Mouse (Mus musculus): Measurements from ENCODE around the gene Ryr3.

Ryr3 gene

DNA sequence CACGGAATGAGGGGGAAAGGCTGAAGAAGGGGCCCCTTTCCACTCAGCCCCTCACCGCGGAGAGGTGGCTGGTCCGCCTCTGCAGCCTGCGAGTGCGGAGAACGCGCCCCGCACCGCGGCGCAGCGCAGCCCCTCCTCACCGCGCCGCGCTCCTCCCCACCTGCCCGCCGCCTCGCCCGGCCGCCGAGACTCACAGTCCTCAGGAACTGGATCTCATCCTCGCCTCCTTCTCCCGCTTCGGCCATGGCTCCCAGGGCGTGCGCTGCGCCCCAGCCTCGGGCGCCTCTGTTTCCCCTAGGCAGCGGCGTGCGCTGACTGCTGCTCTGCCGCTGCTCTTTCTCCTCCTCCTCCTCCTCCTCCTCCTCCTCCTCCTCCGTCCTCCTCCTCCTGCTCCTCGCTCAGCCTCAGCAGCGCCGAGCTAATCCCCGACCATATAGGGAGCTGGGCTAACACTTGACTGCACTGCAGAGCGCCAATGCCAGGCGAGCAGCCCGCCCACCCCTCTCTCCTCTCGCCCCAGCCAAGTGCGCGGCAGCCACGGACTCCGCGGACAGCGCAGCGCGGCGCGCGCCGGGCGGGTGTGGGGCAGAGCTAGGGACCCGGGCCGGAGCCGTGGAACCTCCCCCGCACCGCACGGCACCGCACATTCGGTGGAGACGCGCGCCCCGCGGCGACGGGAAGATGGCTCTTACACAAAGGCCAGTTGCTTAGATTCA, at the start of gene Ryr3:
TSS of gene Ryr3 (minus strand) at position 351 of the 716 bp plus-strand sequence.
- peak; percentile 82 to 84 for DNase-seq (ENCODE audit: low spot score in 2 of 2)

DNA sequence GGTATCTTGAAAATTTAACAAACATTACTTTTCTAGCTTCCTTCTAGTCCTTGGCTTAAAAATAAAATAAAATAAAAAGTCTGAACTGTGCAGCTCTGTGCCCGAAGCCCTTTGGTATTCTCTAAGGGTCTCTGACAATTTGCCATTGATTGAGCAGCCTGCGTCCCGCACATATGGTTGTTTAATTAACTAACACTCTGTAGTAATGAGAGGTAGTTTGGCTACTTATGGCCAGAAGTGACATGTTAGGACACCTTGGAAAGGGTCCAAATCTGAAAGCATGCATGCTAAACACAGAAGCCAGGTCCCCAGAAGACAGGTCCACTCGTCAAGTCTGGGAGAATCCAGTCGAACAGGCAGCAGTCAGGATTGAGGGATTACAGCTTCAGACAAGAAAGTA, 22.0 kb upstream of the Ryr3 start:
- DNase-seq (ENCODE audit: low spot score in 2 of 2), result no peak

DNA sequence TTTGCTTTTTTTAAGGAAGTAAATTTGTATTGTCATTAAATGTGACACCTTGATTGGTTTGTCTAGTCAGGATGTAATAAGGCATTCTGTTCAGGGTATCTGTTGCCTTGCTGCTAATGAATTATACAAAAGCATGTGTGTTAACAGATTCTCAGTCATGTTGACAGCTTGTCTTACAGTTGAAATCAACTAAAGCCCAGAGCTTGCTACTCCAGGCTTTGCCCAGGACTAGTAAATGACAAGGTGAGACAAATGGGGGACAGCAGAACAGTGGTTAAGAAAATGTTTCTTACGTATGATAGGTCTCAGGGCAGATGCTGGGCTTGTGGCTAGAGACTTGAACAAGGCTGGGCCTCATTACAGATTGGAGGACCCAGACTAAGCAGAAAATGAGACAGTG, 20.1 kb upstream of the Ryr3 start:
- DNase-seq (ENCODE audit: low spot score in 2 of 2), result no peak

DNA sequence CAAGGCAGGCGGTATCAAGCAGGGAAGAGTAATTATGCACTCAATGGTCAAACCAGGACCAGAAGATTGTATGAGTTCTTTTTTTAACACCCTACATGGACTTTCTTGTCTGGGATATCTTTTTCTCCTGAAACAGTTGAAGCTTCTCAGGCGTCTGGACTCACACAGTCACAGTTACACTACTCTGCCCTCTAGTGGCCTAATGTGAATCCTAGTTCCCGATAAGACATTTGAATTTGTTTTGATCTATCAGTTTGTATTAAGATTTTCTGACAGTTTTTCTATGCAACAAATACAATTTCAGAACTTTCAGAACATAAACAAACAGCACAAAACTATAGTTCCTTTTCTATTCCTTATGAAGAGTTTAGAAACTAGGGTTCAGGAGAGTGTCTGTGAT, 17.7 kb upstream of the Ryr3 start:
- peak; percentile 54 to 55 for DNase-seq (ENCODE audit: low spot score in 2 of 2)

DNA sequence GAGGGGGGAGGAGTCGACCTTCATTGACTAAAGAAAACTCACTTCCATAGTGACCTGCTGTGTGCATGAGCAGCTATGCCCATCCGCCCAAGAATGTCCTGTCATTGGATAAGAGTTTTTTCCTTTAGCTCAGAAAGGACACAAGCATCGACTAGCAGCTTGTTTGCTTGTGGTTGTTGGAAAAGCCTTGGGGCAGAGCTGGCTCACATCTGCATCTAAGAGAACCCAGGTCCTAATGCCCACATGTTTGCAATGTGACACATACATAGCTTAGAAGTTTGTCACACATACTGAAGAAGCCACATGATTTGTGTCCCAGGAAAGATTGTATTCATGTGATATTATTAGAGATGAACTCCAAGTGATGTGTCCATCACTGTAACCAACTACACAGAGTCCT, 16.5 kb upstream of the Ryr3 start:
- no peak for DNase-seq (ENCODE audit: low spot score in 2 of 2)

DNA sequence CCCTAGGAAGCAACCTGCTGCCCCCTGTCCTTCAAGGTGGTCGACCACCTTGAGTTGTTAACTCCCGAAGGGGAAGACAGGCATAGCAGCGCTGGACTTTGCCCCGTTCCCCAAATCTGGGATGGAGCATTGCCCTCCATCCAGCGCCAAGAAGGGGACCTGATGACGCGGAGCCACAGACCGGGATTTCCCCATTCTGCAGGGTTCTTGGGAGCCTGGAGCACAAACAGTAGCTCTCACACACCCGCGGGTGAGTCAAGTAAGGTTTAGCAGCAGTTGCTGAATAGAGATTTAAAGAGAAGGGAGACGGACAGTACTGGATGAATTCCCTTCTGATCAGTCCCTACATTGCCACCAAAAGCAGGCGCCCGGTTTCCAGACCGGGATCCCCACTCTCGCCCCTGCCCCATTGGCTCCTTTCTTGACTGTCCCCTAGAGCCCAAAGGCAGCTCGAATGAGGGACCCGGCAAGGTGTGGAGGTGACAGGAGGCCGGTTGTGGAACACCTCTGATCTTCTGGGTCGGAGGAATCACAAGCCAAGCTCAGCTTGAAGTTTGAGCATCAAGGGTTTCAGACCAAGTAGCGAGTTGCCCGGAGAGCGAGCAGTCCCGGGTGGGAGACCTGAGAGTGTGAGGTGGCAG, 671 bp downstream of the Ryr3 start:
- peak in 1 of 2 experiments; percentile 41 for DNase-seq (ENCODE audit: low spot score in 2 of 2)

DNA sequence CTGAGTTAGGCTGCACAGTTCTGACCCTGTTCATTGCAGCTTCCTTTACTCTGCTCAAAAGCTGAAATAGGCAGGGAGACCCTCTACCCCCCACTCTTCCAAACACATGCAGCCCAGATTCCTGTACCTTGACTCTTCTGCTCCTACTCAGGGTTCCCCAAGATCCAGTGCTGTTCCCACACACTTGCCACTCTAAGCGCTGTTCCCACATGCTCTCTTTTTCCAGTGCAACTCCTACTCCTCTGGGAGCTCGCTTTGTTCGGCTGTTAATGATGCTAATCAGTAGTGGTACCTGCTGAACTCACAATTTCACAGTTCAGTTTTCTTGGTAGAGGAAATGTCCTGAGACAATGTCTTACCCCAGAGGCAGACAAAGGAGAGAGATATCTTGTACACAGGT, 6.9 kb downstream of the Ryr3 start:
- DNase-seq (ENCODE audit: low spot score in 2 of 2), result no peak

DNA sequence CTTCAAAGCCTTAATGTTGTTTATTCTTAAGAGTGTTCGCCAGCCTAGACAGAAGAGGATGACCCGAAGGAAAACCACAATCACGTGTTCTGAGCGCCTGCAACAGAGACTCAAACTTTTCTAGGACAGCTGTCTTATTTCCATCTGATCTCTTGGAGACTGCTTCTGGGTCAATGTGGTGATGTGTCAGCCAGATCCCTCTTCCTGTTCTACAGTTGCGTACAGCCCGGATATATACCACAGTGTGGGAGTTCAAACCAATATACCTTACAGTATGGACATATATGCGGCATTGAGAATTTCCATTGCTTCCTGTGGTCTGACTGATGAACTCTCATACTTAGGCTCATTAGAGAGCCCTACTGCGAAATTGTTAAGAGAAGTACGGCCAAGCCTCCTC, 7.6 kb downstream of the Ryr3 start:
- no peak for DNase-seq (ENCODE audit: low spot score in 2 of 2)

DNA sequence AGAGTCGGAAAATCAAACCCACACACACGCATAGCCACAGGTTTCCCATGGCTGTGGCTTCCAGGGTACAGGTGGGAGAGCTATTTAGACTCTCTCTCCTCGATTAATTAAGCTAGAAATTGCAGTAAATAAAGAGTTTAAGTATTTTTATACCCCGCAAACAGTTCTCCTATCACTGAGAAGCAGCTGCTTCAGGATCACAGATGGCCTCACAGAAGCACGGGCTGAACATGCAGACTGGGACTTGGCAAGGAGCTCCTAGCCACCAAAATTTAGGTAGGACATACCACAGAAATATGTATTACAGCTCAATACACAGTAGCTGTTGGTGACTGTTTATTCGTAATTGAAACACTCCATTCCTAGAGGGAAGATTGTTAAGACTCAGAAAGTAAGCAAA, 14.0 kb downstream of the Ryr3 start:
- peak in 1 of 2 experiments; percentile 59 for DNase-seq (ENCODE audit: low spot score in 2 of 2)

DNA sequence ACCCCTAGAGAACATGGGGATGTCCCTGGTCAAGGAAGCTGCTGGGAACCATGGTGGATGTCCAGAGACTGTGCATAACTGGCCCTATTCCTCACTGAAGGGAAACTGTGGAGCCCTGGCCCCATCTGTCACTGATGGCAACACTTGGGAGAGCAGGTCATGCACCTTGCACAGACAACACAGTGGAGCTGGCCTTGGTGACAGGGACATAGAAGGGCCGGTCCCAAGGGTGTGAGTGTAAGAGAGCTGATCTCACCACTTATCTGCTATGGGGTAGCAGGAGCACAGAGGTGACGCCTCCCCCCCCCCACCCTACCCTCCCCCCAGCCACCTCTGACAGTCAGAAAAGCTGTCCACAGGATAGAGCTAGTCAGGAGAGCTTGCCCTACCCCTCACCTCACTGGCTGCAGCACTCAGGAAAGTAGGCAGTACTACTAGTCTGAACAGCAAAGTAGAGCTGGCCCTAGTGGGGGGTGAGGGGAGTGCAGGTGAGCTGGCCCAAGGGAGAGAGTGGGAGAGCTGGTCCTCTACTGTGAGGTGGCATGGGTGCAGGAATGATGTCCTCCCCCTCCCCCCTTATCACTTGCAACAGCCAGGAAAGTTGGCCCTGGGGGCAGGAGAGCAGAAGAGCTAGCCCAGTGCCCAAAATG, 17.7 kb downstream of the Ryr3 start:
- DNase-seq (ENCODE audit: low spot score in 2 of 2), result no peak

DNA sequence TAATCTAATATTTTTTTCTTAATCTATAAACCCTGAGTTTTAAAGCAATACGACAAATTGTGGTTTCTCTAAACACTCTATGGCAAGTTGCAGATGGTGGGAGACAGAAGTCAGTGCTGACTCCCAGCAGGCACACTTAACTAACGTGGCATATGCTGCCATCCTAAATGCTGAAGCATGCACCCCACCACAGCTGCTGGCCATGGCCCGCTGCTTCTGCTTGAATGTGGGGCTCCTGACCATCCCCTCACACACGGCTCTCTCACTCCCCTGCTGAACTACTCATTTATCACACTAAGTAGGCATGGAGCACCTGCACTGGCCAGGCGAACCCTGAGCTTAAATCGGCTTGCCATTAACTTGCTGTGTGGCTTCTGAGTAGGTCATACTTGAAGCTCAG, 29.7 kb downstream of the Ryr3 start:
- no peak for DNase-seq (ENCODE audit: low spot score in 2 of 2)

DNA sequence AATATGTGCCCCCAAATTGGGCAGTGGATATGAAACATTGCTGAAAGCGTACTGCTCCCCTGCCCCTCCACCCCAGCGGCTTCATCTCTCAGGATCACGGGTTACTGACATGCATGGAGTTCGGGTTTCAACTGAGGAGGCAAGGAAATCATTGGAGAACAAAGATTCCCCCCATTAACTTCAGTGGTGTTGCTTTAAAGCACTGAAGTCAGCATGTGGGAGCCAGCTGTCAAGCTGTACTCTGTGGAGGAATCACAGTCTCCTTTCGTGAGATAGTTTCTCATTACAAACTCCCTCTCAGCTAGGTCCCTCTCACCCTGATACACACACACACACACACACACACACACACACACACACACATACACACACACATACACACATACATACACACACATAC, 35.2 kb downstream of the Ryr3 start:
- DNase-seq (ENCODE audit: low spot score in 2 of 2), result no peak

DNA sequence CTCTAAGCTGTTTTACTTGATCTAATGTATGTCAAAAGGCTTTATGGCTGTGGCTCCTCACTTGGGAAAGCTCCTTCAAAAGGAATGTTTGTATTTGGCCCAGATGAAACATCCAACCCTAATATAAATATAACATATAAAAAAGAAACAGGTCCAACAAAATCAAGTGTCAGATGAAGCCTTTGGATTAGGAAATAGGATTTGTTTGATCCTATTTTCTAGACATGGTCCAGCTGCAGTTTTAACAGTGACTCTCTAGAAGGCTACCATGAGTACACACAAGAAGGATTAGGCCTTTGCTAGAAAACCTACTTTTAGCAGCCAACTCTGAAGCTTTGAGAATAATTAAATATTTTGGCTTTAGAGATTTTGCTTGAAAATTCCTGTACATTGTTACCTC, 38.8 kb downstream of the Ryr3 start:
- DNase-seq (ENCODE audit: low spot score in 2 of 2), result no peak

DNA sequence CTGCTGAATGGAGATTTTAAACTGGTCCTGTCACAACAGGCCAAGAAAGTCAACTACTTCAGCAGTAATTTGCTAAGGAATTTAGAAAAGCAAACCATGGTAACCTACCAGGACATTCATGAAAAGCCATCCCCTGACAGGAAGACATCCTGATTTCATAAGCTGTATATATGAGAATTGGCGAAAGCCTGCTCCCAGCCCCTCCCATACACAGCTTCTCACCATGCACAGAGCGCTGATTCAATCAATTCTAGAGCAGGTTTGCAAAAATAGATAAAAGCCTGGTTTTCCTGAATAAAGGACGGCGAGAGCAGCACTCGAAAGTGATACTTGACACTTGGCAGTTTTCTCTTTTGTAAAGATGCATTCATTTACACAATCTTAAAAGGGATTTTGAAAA, 40.6 kb downstream of the Ryr3 start:
- DNase-seq (ENCODE audit: low spot score in 2 of 2), result no peak

DNA sequence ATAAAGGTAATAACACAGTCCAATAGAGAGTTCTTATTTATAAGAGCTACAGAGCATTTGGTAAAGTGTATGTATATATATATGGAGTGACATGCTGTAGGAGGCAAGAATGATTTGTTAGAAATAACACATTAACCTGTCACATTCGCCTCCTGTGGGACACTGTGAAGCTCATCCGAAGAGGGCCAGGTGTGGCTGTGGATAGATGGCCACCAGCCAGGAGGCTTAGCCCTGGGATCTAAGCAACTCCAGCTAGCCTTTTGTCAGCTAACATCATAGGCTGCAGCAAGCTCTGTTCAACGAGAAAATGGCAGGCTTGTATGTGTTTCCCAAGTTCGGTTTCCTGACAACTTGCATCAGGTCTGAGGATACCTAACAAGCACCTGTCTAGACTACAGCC, 48.8 kb downstream of the Ryr3 start:
- no peak for DNase-seq (ENCODE audit: low spot score in 2 of 2)

DNA sequence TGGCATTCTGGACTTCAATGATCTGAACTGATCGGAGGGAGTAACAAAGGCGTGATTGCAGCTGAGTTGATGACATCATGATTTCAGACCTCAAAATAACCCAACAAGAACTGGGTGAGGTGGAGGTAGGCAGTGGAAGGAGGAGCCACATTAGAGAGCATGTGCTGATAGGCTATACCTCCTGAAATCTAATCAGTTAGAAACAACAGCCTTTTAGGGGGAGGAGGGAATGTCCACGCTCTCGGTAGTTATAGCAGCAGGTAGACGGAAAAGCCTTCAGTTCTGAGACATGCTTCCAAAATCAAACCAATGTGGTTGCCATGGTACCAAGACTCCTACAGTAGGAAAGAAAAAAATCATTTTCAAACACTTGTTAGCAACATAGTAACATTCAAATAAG, 55.4 kb downstream of the Ryr3 start:
- peak; percentile 37 to 75 for DNase-seq (ENCODE audit: low spot score in 2 of 2)

DNA sequence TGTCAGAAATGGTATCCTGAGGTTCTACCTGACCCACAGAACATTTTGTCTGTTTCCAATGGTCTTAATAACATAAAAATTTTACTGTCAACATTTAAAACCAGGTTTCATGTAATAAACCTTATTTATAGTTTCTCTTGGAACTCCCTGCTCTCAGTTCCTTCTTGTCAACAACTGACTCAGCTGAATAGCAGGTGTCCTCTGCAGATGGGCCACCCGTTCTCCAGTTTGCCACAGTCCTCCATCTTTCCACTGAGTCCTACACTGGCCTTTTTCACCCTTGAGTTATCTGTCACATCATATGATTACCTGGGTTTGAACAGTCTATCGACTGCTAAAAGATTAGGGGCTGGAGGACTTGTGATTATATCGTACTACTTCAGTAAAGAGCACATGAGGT, 79.1 kb downstream of the Ryr3 start:
- no peak for DNase-seq (ENCODE audit: low spot score in 2 of 2)

DNA sequence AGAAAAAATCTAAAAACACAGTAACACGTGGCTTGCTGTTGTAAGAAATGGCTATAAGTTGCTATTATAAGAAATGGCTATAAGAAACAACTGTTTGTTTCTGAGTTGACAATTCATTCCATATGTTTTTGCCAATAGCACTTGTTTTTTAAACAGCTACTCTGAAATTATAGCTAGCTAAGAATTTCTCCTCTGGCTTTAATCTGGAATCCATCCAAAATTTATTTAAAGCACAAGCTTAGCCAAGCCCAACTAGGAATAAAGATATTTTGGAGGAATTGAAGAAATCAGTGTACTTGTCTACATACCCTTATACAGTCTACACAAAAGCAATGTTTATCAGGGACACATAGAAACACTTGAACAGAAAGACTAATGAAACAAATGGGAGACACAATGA, 93.4 kb downstream of the Ryr3 start:
- DNase-seq (ENCODE audit: low spot score in 2 of 2), result no peak

DNA sequence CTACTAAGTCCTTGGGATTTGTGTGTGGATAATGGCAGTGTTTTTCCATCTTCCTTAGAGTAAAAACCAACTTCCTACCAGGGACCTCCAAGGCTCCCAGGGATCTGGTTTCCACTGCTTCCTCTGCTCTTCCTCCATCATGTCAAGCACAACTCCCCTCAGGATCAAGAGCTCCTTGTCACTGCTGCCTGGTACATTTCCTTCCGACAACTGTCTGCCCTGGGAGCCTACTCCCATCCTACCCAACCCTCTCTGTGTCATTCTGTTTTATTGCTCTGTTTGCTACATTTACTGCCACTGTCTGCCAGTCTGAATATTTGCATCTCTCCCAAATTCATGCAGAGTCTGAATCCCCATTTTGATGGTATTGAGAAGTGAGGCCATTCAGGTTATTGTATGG, 97.8 kb downstream of the Ryr3 start:
- DNase-seq (ENCODE audit: low spot score in 2 of 2), result no peak

DNA sequence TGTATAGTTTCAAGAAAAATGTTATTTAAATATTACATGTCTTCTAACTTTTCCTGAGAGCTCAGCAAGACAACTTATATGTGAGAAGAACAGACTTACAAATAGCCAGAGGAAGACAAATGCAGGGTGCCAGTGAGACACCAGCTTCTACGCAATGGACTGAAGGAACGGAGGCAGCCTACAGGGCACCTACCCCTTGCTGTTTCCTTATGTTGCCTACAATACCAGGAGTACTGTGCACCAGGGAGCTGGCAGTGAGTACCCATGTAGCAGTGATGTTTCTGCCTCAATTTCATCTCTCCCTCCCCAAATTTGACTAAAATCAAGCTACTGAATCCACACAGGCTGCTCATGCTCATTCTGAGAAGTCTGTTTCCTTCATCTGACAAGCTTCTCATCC, 100.1 kb downstream of the Ryr3 start:
- no peak for DNase-seq (ENCODE audit: low spot score in 2 of 2)

DNA sequence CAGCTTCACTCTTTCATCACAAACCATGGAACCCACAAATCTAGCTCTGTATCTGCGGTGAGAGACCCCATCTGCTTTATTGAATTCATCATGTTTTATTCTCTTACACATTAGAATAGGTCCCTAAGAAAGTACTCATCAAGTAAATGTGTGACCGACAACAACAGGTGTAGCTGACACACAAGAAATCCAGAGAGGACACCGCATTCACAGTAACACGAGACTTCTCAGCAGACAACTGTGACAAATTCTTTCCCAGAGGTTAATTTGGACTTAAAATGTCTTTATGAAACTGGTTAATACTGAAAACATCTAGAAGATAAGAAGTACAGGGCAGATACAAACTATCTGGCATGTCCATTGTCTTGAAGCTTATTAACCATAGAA, 101.0 kb downstream of the Ryr3 start:
- DNase-seq (ENCODE audit: low spot score in 2 of 2), result no peak

DNA sequence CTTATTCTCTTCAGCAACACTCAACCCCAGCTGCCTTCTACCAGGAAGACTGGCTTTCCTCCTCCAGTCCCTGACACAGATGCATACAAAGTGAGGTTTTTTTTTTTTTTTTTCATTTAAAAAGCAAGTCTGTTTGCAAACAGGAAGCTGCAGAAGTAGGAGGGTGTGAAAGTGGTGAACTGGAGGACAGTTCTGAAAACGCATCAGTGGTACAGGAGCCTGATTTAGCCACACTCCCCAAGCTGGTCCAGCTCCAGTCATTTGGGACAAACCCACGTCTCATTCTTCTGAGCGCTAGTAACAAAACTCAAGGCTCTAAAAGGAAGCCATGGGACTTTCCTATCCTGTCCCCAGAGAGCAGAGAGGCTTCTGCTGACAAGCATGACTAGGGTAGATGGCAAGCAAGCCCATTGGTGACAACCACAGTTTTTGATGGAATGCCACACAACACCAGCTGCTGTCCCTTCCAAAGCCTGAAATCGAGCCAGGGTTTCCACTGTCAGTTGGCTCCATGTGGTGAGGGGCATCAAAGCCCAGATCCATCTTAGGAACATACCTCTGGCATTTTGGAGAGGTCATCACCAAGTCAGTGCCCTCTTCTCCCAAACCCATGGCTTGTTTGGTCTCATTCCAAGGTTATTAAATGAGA, 101.5 kb downstream of the Ryr3 start:
- peak in 1 of 2 experiments; percentile 40 for DNase-seq (ENCODE audit: low spot score in 2 of 2)

DNA sequence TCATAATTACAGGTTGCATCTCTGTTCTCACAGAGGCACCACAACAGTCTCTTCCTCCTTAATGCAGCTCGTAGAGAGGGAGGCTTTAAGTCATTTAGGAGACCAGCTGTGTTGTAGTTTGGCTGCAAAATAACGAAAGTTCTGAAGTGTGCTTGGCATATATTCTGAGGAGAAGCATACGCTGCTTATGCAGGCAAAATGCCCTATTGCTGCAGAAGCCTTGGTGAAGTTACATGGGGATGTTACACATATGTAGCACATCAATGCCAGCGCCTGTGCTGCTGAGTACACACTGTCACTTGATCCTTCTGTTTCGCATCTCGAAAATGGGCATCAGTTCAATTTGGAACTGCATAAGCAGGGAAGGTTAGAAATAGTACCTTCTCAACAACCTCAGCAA, 112.3 kb downstream of the Ryr3 start:
- DNase-seq (ENCODE audit: low spot score in 2 of 2), result peak; percentile 63 to 80
